In genomic region chrX:7722282-7722611, GRCm38 (mm10) we compare ENCODE assay signal across 7 mouse cellular contexts. TPM values are rescaled to one million over a fixed set of nuclear protein-coding genes. Genes with fewer than 3 reads are reported as not detected.
DNase-seq lines count a peak whose midpoint lies in the region; ATAC-seq and TF ChIP-seq lines count a peak whose summit lies in the region.

No protein-coding gene starts in this region.

- DNase-seq in lung, postnatal 0 days (ENCODE audit: low spot score) = no peak
- DNase-seq in lung, postnatal 14 days = no peak
- no peak for DNase-seq in forebrain, embryonic 10.5 days (ENCODE audit: extremely low spot score, low spot score)

- H3K36me3 ChIP-seq in lung, postnatal 0 days (ENCODE audit: insufficient read depth, low read length) = no peaks in the 10 kb centered on the region
- H3K36me3 ChIP-seq in forebrain, embryonic 10.5 days (replicated peaks) = peaks cover 22% of the 10 kb centered on the region
- peaks cover 26% of the 10 kb centered on the region; the same call in 1 of the 2 replicates for H3K36me3 ChIP-seq in limb, embryonic 12.5 days
- peaks cover 5% of the 10 kb centered on the region for H3K36me3 ChIP-seq in small intestine, adult 2 months (ENCODE audit: control insufficient read depth, insufficient read depth, low read length)

- WGBS in lung, postnatal 0 days = 16% methylated on average over 11 of the region's 11 CpGs
- WGBS in forebrain, embryonic 10.5 days = 25% methylated on average over 11 of the region's 11 CpGs
- 13% methylated on average over 11 of the region's 11 CpGs for WGBS in limb, embryonic 12.5 days
- 16% methylated on average over 11 of the region's 11 CpGs for WGBS in small intestine, adult 2 months

- ATAC-seq in lung, postnatal 0 days = no peak
- peak; percentile 48; the same call in 1 of the 2 replicates for ATAC-seq in limb, embryonic 12.5 days (ENCODE audit: insufficient number of reproducible peaks, insufficient read depth, low FRiP score, low TSS enrichment, low read depth)
- ATAC-seq in activated CD4-positive, CD25-positive, alpha-beta regulatory T cell, adult 4 months = no peak
- no peak for ATAC-seq in inflammation-experienced regulatory T-cells, adult 6 months

- H3K27me3 ChIP-seq in lung, postnatal 0 days (replicated peaks; ENCODE audit: insufficient read depth, low read length) = no peaks in the 10 kb centered on the region
- H3K27me3 ChIP-seq in forebrain, embryonic 10.5 days (ENCODE audit: poor library complexity, severe bottlenecking) = no peaks in the 10 kb centered on the region
- H3K27me3 ChIP-seq in limb, embryonic 12.5 days = no peaks in the 10 kb centered on the region
- H3K27me3 ChIP-seq in small intestine, adult 2 months (ENCODE audit: control insufficient read depth, insufficient read depth, low read length) = no peaks in the 10 kb centered on the region

- no peak; the same call in 1 of the 2 replicates for TF ChIP-seq POLR2A in small intestine, adult 2 months (IDR thresholded peaks at IDR 0.05; ENCODE audit: low read depth, low read length)

- H3K27ac ChIP-seq in lung, postnatal 0 days (ENCODE audit: low read length) = peak overlapping the region; percentile 97
- peak overlapping the region; percentile 94 for H3K27ac ChIP-seq in forebrain, embryonic 10.5 days
- peak overlapping the region; percentile 87; the same call in 1 of the 2 replicates for H3K27ac ChIP-seq in limb, embryonic 12.5 days
- H3K27ac ChIP-seq in small intestine, adult 2 months (ENCODE audit: insufficient read depth, low read depth, low read length) = no peak overlapping the region; the same call in 1 of the 2 replicates

- peak overlapping the region; percentile 56 for H3K4me2 ChIP-seq in lung, postnatal 0 days (replicated peaks; ENCODE audit: low read depth, low read length)
- peak overlapping the region; percentile 65 for H3K4me2 ChIP-seq in limb, embryonic 12.5 days

- peak overlapping the region; percentile 55 for H3K4me3 ChIP-seq in lung, postnatal 0 days (ENCODE audit: low read depth, low read length)
- peak overlapping the region; percentile 64 for H3K4me3 ChIP-seq in forebrain, embryonic 10.5 days
- peak overlapping the region; percentile 53 for H3K4me3 ChIP-seq in limb, embryonic 12.5 days (replicated peaks)
- peak overlapping the region; percentile 96 for H3K4me3 ChIP-seq in small intestine, adult 2 months (ENCODE audit: low read depth, low read length)

- H3K9ac ChIP-seq in lung, postnatal 0 days (replicated peaks; ENCODE audit: low read depth) = peak overlapping the region; percentile 54
- H3K9ac ChIP-seq in limb, embryonic 12.5 days (replicated peaks) = peak overlapping the region; percentile 63

- TF ChIP-seq CTCF in lung, postnatal 0 days (IDR thresholded peaks at IDR 0.05) = no peak
- no peak for TF ChIP-seq CTCF in small intestine, adult 2 months (IDR thresholded peaks at IDR 0.05; ENCODE audit: extremely low read depth, insufficient read length, insufficient replicate concordance, low read depth, low read length)

- no peak for TF ChIP-seq EP300 in lung, postnatal 0 days (IDR thresholded peaks at IDR 0.05)

- H3K9me3 ChIP-seq in lung, postnatal 0 days (ENCODE audit: low read length) = no peaks in the 10 kb centered on the region
- no peaks in the 10 kb centered on the region for H3K9me3 ChIP-seq in forebrain, embryonic 10.5 days
- H3K9me3 ChIP-seq in limb, embryonic 12.5 days = no peaks in the 10 kb centered on the region

- H3K4me1 ChIP-seq in lung, postnatal 0 days (ENCODE audit: insufficient read depth, low read depth, low read length) = no peaks in the 10 kb centered on the region
- H3K4me1 ChIP-seq in forebrain, embryonic 10.5 days = peaks cover 6% of the 10 kb centered on the region
- H3K4me1 ChIP-seq in limb, embryonic 12.5 days (replicated peaks) = peaks cover 4% of the 10 kb centered on the region; the same call in 1 of the 2 replicates
- H3K4me1 ChIP-seq in small intestine, adult 2 months (ENCODE audit: control insufficient read depth, insufficient read depth, insufficient read length, low read length) = no peaks in the 10 kb centered on the region

RNA-seq across cellular contexts. Expression of gene Gm45208, which starts 0.2 kb away (rescaled TPM):
- 0.64 and 2.7 TPM in 2 replicates for polyA plus RNA-seq in lung, postnatal 0 days (2015; fragmentation: Nextera tagmentation; extraction: Ambion mirVana)
- polyA plus RNA-seq in forebrain, embryonic 10.5 days (2016; fragmentation: Nextera tagmentation; extraction: Ambion mirVana) = 0.47 TPM in 1 of 2 replicates, not detected in the other
- polyA plus RNA-seq in limb, embryonic 12.5 days (2016; fragmentation: Nextera tagmentation; extraction: Ambion mirVana) = 0.96 TPM in 1 of 2 replicates, not detected in the other
- polyA plus RNA-seq in small intestine, adult 2 months (2012; rRNA removed) = 0.10 and 0.25 TPM in 2 replicates
- polyA plus RNA-seq in activated CD4-positive, CD25-positive, alpha-beta regulatory T cell, adult 4 months (2017; shearing (Covaris generic)) = not detected
- not detected for polyA plus RNA-seq in inflammation-experienced regulatory T-cells, adult 6 months (2017; shearing (Covaris generic))

RNA-seq across cellular contexts. Expression of gene Praf2, which starts 6.0 kb away (rescaled TPM):
- polyA plus RNA-seq in lung, postnatal 0 days (2015; fragmentation: Nextera tagmentation; extraction: Ambion mirVana) = 18.3 and 18.8 TPM in 2 replicates
- 76.5 and 78.4 TPM in 2 replicates for polyA plus RNA-seq in forebrain, embryonic 10.5 days (2016; fragmentation: Nextera tagmentation; extraction: Ambion mirVana)
- polyA plus RNA-seq in limb, embryonic 12.5 days (2016; fragmentation: Nextera tagmentation; extraction: Ambion mirVana) = 66.5 and 70.9 TPM in 2 replicates
- 36.5 and 46.2 TPM in 2 replicates for polyA plus RNA-seq in small intestine, adult 2 months (2012; rRNA removed)
- polyA plus RNA-seq in activated CD4-positive, CD25-positive, alpha-beta regulatory T cell, adult 4 months (2017; shearing (Covaris generic)) = 10 to 100 TPM; 34.0 to 36.1 TPM
- polyA plus RNA-seq in inflammation-experienced regulatory T-cells, adult 6 months (2017; shearing (Covaris generic)) = 10 to 100 TPM; 33.2 to 42.0 (median 41.3) TPM

RNA-seq across cellular contexts. Expression of gene Wdr45, which starts 8.1 kb away (rescaled TPM):
- polyA plus RNA-seq in lung, postnatal 0 days (2015; fragmentation: Nextera tagmentation; extraction: Ambion mirVana) = 202 and 222 TPM in 2 replicates
- polyA plus RNA-seq in forebrain, embryonic 10.5 days (2016; fragmentation: Nextera tagmentation; extraction: Ambion mirVana) = 16.3 and 20.0 TPM in 2 replicates
- 27.5 and 29.1 TPM in 2 replicates for polyA plus RNA-seq in limb, embryonic 12.5 days (2016; fragmentation: Nextera tagmentation; extraction: Ambion mirVana)
- 14.9 and 33.6 TPM in 2 replicates for polyA plus RNA-seq in small intestine, adult 2 months (2012; rRNA removed)
- polyA plus RNA-seq in activated CD4-positive, CD25-positive, alpha-beta regulatory T cell, adult 4 months (2017; shearing (Covaris generic)) = 10 to 100 TPM; 38.9 to 48.2 TPM
- polyA plus RNA-seq in inflammation-experienced regulatory T-cells, adult 6 months (2017; shearing (Covaris generic)) = 10 to 100 TPM; 39.0 to 53.6 (median 47.3) TPM

RNA-seq across cellular contexts. Expression of gene Gpkow, which starts 25.3 kb away (rescaled TPM):
- polyA plus RNA-seq in lung, postnatal 0 days (2015; fragmentation: Nextera tagmentation; extraction: Ambion mirVana) = 25.9 and 26.1 TPM in 2 replicates
- 44.4 and 46.1 TPM in 2 replicates for polyA plus RNA-seq in forebrain, embryonic 10.5 days (2016; fragmentation: Nextera tagmentation; extraction: Ambion mirVana)
- 42.9 and 43.2 TPM in 2 replicates for polyA plus RNA-seq in limb, embryonic 12.5 days (2016; fragmentation: Nextera tagmentation; extraction: Ambion mirVana)
- polyA plus RNA-seq in small intestine, adult 2 months (2012; rRNA removed) = 2.3 and 3.6 TPM in 2 replicates
- 10 to 100 TPM; 44.6 to 54.1 TPM for polyA plus RNA-seq in activated CD4-positive, CD25-positive, alpha-beta regulatory T cell, adult 4 months (2017; shearing (Covaris generic))
- 10 to 100 TPM; 48.0 to 54.7 (median 52.7) TPM for polyA plus RNA-seq in inflammation-experienced regulatory T-cells, adult 6 months (2017; shearing (Covaris generic))

RNA-seq across cellular contexts. Expression of gene Ccdc120, which starts 28.5 kb away (rescaled TPM):
- 26.4 and 28.2 TPM in 2 replicates for polyA plus RNA-seq in lung, postnatal 0 days (2015; fragmentation: Nextera tagmentation; extraction: Ambion mirVana)
- 14.5 and 19.3 TPM in 2 replicates for polyA plus RNA-seq in forebrain, embryonic 10.5 days (2016; fragmentation: Nextera tagmentation; extraction: Ambion mirVana)
- 22.5 and 24.8 TPM in 2 replicates for polyA plus RNA-seq in limb, embryonic 12.5 days (2016; fragmentation: Nextera tagmentation; extraction: Ambion mirVana)
- 16.3 and 65.1 TPM in 2 replicates for polyA plus RNA-seq in small intestine, adult 2 months (2012; rRNA removed)
- under 1 TPM in 1 of 2 experiments, not detected in 1; 0.20 TPM for polyA plus RNA-seq in activated CD4-positive, CD25-positive, alpha-beta regulatory T cell, adult 4 months (2017; shearing (Covaris generic))
- polyA plus RNA-seq in inflammation-experienced regulatory T-cells, adult 6 months (2017; shearing (Covaris generic)) = under 1 TPM in 1 of 3 experiments, not detected in 2; 0.59 TPM
